Mouse (Mus musculus) liver, embryonic 14.5 days (tissue): ENCODE results near the gene Gm15217. TPM values are rescaled to one million over a fixed set of nuclear protein-coding genes. Genes with fewer than 3 reads are reported as not detected.

Source experiments
- ATAC-seq: fragments of 200-750 bp; cut with Nextera tagmentation; 2 replicates; pipeline ENCODE4 v1.8.0; 2017; ENCODE audit warnings: moderate number of reproducible peaks, mild to moderate bottlenecking, moderate library complexity; ENCODE audit not compliant: insufficient read depth
- DNase-seq, 3 experiments: peaks; one replicate each; pipeline ENCODE4 v3.0.0-alpha.2; 2012 to 2013; ENCODE audit warnings: low read depth in 3 of 3, low spot score in 3 of 3
- H3K27ac ChIP-seq: fragments of 300-500 bp; sonication (generic); 2 replicates; pipeline ENCODE4 v1.5.1; 2014; ENCODE audit warnings: moderate library complexity, mild to moderate bottlenecking, control low read depth, inconsistent platforms
- H3K27me3 ChIP-seq: fragments of 300-500 bp; sonication (generic); 2 replicates; pipeline ENCODE4 v1.6.1; 2014; ENCODE audit warnings: mild to moderate bottlenecking, low read length, moderate library complexity; ENCODE audit not compliant: control insufficient read depth, insufficient read depth
- H3K36me3 ChIP-seq: fragments of 300-500 bp; sonication (generic); replicated peaks from 2 replicates; pipeline ENCODE4 v1.6.1; 2014; ENCODE audit warnings: low read depth; ENCODE audit not compliant: control insufficient read depth, insufficient read depth
- H3K4me1 ChIP-seq, 2 experiments: fragments of 200-500 bp in 1 of 2; fragments of 300-500 bp in 1 of 2; sonication (generic) in 1 of 2; replicated peaks; 2 replicates each; pipeline ENCODE4 v1.6.1; 2012 to 2014; ENCODE audit warnings: antibody characterized with exemption in 1 of 2, inconsistent platforms in 1 of 2, low read length in 1 of 2; ENCODE audit not compliant: control insufficient read depth in 2 of 2, insufficient read depth in 2 of 2
- H3K4me2 ChIP-seq: fragments of 300-500 bp; sonication (generic); 2 replicates; pipeline ENCODE4 v1.6.1; 2014; ENCODE audit warnings: low read depth, mild to moderate bottlenecking, control low read depth, moderate library complexity
- H3K4me3 ChIP-seq, 2 experiments: fragments of 200-500 bp in 1 of 2; fragments of 300-500 bp in 1 of 2; sonication (generic) in 1 of 2; 2 replicates each; pipeline ENCODE4 v1.5.1; 2012 to 2014; ENCODE audit warnings: low read depth in 2 of 2, low read length in 2 of 2, mild to moderate bottlenecking in 2 of 2, control low read depth in 1 of 2, inconsistent platforms in 1 of 2, moderate library complexity in 1 of 2; ENCODE audit not compliant: insufficient read depth in 1 of 2
- H3K9ac ChIP-seq: fragments of 300-500 bp; sonication (generic); replicated peaks from 2 replicates; pipeline ENCODE4 v1.6.1; 2014; ENCODE audit warnings: mild to moderate bottlenecking, control low read depth, moderate library complexity
- H3K9me3 ChIP-seq: fragments of 300-500 bp; sonication (generic); 2 replicates; pipeline ENCODE4 v1.6.1; 2016; ENCODE audit warnings: low read length, mixed read lengths; ENCODE audit not compliant: control insufficient read depth
- CTCF ChIP-seq: IDR thresholded peaks from 2 replicates; pipeline ENCODE4 v1.5.1; 2016; ENCODE audit warnings: antibody characterized with exemption, low read depth, control low read depth
- EP300 ChIP-seq: IDR thresholded peaks from 2 replicates; pipeline ENCODE4 v1.6.1; 2016; ENCODE audit warnings: antibody characterized with exemption, low read depth
- WGBS: fragments of 180-500 bp; shearing (Covaris S2); extraction: QIAGEN DNeasy Blood & Tissue Kit; methylation state at CpG from one replicate; pipeline ENCODE4 v1.1.7; 2014; ENCODE audit not compliant: insufficient replicate concordance; 5-methylcytosine and 5-hydroxymethylcytosine counted together
- polyA plus RNA-seq, 2 experiments: library from polyadenylated mRNA; depleted of rRNA in 1 of 2; stranded (reverse) in 1 of 2; unstranded in 1 of 2; fragments of >200 nt; fragmentation: Nextera tagmentation in 1 of 2; extraction: Ambion mirVana in 1 of 2; gene quantifications; 2 replicates each; pipeline versions ENCODE4 v1.2.1 to v1.2.3; 2012 to 2014

Gene Gm15217
- polyA plus RNA-seq, 2 experiments: not detected

DNA sequence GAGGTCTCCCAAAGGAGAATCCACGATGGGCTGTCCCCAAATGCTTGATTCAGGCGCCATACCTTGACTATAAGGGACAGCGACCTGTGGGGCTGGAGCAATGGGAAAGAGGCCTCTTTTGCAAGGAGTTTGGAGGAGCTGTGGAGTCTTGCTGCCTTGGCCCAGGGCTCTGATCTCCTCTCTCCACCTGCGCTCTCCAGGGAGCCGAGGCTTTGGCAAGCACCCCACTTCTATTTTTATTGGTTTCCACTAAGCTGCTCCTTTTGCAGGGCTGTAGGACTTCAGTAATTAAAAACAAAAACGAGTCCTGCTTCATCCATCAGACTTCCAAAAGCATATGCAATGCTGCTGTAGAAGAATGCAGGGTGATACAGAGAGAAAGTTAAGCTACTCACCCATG is 2.2 kb downstream of the Gm15217 start:
- TF ChIP-seq EP300 (no peak), CTCF (no peak)
- ATAC-seq: no peak
- H3K36me3 ChIP-seq: no peaks in the 10 kb centered on the region
- no peak overlapping the region for H3K27ac ChIP-seq
- H3K4me2 ChIP-seq: no peak overlapping the region
- peaks cover 38% of the 10 kb centered on the region for H3K27me3 ChIP-seq
- no peaks in the 10 kb centered on the region for H3K9me3 ChIP-seq
- H3K4me1 ChIP-seq: no peaks in the 10 kb centered on the region
- no peak overlapping the region for H3K9ac ChIP-seq
- WGBS: 54% methylated on average over 6 of the region's 6 CpGs
- DNase-seq: no peak
- H3K4me3 ChIP-seq: no peak overlapping the region

DNA sequence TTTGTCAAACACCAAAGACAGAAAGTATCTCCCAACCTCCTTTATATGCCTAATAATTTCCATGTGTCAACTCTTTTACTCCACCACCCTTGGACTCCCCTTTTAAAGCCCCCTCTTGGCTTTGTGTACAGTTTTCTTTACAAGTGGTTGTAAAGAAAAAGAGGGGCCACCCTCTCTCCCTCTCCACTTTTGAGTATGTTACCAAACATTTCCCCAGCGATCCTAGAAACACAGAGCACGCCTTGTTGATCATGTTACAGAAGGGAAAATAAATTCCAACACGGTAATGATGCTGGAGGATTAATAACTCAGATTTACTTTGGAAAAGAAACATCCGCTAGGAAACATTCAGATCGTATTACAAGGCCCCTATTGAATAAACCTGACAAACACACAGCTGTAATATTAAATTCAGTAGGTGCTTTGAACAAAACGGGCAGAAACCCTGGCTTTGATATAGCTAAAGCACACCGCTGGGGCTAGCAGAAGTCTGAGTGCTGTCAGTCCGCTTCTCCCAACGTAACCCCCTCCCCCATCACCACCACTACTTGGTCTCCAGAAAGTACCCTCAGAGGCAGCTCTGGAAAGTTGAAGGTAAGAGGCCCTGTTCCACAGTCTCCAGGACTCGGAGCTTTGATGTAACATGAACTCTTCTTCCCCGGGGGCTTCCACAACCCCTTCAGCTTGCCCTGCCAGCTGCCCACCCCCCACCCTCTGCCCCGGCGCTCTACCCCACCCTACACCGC is 5.9 kb downstream of the Gm15217 start:
- Histone ChIP-seq H3K9ac (no peak overlapping the region), H3K4me1 (no peaks in the 10 kb centered on the region), H3K27me3 (peaks cover 71% of the 10 kb centered on the region), H3K4me3 (no peak overlapping the region), H3K36me3 (no peaks in the 10 kb centered on the region), H3K4me2 (no peak overlapping the region; the same call in 1 of the 2 replicates), H3K9me3 (no peaks in the 10 kb centered on the region), H3K27ac (no peak overlapping the region)
- ATAC-seq: no peak
- TF ChIP-seq EP300 (no peak), CTCF (no peak)
- DNase-seq: no peak
- 26% methylated on average over 14 of the region's 14 CpGs for WGBS

DNA sequence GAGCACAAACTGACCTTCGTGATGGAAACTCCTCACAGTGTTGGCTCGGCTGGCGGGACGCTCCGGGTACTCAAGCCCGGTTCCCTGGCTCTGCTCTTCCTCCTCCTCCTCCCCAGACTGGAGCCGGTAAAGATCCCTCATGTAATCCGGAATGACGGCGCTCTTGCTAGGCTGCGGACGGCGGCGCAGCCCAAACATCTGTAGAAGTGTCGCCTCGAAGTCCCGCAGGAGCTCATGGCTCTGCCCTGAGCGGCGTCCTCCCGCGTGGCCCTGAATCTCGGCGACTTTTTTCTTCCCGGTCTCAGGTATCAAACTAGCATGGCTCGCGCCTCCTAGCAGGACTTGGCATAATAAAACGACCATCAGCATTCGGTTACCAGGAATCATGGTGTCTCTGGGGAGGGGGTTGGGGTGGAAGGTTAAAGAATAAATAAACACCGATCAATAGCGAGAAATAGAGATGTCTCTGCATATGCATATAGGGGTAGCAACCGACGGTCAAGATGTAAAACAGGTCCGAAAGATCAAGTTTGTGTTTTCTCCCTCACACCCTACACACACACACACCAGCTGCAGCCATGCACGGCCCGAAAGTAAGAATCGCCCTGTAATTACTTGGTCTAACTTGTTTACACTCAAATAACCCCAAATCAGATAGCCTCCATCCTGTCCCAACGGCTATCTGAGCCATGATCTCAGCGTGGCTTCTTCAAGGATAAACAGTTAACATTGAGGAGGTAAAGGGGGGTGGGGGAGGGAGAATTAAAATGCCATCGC is 6.7 kb downstream of the Gm15217 start:
- H3K36me3 ChIP-seq: no peaks in the 10 kb centered on the region
- no peaks in the 10 kb centered on the region for H3K4me1 ChIP-seq
- H3K27me3 ChIP-seq: peaks cover 75% of the 10 kb centered on the region
- H3K4me3 ChIP-seq: peak overlapping the region in 1 of 2 experiments; percentile 47; a peak in 2 of 4 replicates
- WGBS: under 1% methylated on average over 39 of the region's 39 CpGs
- DNase-seq (no peak), ATAC-seq (no peak)
- peak overlapping the region; percentile 67 for H3K4me2 ChIP-seq
- no peak for TF ChIP-seq EP300
- no peak for TF ChIP-seq CTCF
- no peak overlapping the region for H3K27ac ChIP-seq
- no peaks in the 10 kb centered on the region for H3K9me3 ChIP-seq
- H3K9ac ChIP-seq: no peak overlapping the region

DNA sequence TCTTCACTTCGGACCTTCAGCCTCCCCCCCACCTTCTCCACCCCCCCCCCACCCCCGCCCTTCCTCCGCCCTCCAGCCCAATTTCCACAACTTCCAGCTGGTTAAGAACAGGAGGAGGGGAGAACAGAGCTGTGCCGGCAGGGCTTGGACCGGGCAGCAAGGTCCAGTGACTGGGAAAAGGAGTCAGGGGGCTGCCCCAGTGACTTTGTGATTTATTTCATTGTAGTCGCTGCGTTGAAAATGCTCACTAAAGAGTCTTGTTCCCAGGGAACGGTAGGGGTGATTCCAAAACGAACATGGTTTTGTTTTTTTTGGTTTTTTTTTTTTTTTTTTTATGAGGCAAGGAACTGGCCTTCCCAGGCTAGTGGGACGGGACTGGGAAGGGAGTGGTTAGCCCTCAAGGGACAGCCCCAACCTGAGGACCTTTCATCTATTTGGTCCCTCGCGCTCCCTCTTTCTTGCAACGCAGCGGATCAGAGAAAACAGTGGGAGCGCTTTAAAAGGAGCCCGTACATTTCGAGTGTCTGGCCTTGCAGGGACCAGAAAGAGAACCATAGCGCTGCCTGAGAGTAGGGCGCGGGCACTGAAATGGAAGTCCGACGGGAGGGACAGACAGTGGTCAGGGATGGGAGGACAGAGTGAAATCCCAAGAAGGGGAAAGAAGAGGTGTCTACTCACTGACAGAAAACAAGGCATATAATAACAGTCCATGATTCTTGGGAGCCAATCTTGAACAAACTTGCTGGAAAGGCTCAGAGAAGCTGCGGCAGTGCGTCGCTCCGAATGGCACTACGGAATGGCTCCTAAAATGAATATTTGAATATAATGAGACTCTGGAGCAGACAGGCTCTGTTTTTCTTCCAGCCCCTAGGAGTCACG is 7.5 kb downstream of the Gm15217 start:
- Histone ChIP-seq H3K9ac (no peak overlapping the region), H3K36me3 (no peaks in the 10 kb centered on the region), H3K4me2 (peak overlapping the region; percentile 67), H3K27me3 (peaks cover 76% of the 10 kb centered on the region), H3K4me3 (peak overlapping the region; percentile 34 to 47), H3K9me3 (no peaks in the 10 kb centered on the region), H3K27ac (no peak overlapping the region), H3K4me1 (no peaks in the 10 kb centered on the region)
- TF ChIP-seq EP300 (no peak), CTCF (no peak)
- 1% methylated on average over 28 of the region's 28 CpGs for WGBS
- no peak for DNase-seq
- ATAC-seq: no peak

DNA sequence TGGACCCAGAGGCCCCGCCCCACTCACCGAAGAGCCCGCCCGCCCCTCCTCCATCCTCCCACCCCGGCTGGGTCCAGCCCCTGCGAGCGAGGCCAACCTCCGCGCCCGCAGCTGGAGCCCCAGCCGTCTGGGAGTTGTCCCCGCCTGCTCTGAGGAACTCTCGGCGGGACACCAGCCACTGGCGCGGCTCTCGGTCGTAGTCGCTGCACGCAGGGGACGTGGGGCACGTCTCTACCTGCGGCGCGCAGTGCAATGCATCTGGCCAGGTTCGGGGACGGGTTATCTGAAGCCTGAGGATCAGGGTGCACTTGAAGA is 8.1 kb downstream of the Gm15217 start:
- ATAC-seq: peak; percentile 81
- WGBS: under 1% methylated on average over 27 of the region's 27 CpGs
- H3K9ac ChIP-seq: no peak overlapping the region

More for the DNA sequence above, 8.1 kb downstream of the Gm15217 start:
- Histone ChIP-seq H3K4me1 (no peaks in the 10 kb centered on the region), H3K4me2 (peak overlapping the region; percentile 67), H3K36me3 (no peaks in the 10 kb centered on the region), H3K27me3 (peaks cover 82% of the 10 kb centered on the region), H3K9me3 (no peaks in the 10 kb centered on the region), H3K27ac (no peak overlapping the region), H3K4me3 (peak overlapping the region; percentile 28 to 47)
- TF ChIP-seq CTCF (no peak), EP300 (no peak)
- peak in 2 of 3 experiments; percentile 7 to 10 for DNase-seq
